Mouse (Mus musculus) brown adipose tissue, adult 24 weeks (tissue): ENCODE results near the gene Dop1a. TPM values are rescaled to one million over a fixed set of nuclear protein-coding genes. Genes with fewer than 3 reads are reported as not detected.

Source experiments
- H3K27ac ChIP-seq: fragments of 200-500 bp; replicated peaks from 2 replicates; pipeline ENCODE4 v1.5.1; 2012; ENCODE audit warnings: low read depth, mild to moderate bottlenecking, low read length
- H3K4me1 ChIP-seq: fragments of 200-500 bp; 2 replicates; pipeline ENCODE4 v1.6.1; 2012; ENCODE audit warnings: low read length, mixed read lengths; ENCODE audit not compliant: control insufficient read depth, insufficient read depth, insufficient read length
- H3K4me3 ChIP-seq: fragments of 200-500 bp; 2 replicates; pipeline ENCODE4 v1.5.1; 2012; ENCODE audit warnings: low read depth, mild to moderate bottlenecking, low read length, moderate library complexity; ENCODE audit not compliant: insufficient read depth
- polyA plus RNA-seq: library from polyadenylated mRNA; stranded (reverse); fragments of >200 nt; gene quantifications from 2 replicates; pipeline ENCODE4 v1.2.4, GENCODE M21; 2012; ENCODE audit not compliant: missing spikeins, insufficient read depth, insufficient read length

The Dop1a gene
- polyA plus RNA-seq, 1 experiment: 7.5 TPM

DNA sequence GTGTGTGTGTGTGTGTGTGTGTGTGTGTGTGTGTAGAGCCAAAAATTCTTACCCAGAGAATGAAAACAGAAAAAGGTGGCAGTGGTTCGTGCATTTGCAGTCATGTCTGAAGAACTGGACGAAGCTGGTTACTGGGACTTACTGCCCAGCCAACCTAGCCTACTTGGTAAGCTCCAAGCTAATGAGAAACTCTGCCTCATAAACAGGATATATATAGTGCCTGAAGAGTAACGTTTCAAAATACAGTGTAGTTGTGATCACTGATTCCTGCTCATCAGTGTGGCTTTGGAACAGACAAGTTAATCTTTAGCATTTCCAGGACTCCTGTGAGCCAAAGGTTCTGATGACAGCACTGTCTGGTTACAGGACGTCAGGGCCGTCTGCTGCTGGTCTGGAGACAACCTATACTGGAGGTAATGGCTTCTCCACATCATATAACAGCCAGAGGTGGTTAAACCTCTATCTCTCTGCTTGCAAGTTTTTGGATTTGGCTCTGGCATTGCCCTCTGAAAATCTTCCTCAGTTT lies 82.7 kb downstream of the Dop1a start:
- Histone ChIP-seq H3K4me1 (no peaks in the 10 kb centered on the region), H3K27ac (no peak overlapping the region), H3K4me3 (no peak overlapping the region)

DNA sequence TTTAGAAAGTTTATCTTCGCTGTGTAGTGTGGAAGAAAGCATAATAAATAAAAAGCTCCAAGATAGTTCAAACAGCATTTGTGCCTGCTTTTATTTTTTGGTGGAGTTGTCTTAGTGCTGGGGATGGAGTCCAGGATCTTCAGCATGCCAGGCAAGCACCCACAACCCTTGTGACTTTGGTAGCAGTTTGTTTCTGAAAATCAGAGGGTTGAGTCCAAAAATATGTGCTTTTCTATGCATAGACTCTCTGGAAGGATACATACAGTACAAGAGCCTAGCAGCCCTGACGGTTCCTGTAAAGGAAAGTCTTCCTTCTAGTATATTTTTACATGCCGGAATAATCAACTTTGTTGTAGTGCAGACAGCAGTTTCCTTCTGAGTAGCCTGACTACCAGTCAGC lies 83.8 kb downstream of the Dop1a start:
- Histone ChIP-seq H3K27ac (no peak overlapping the region), H3K4me1 (no peaks in the 10 kb centered on the region), H3K4me3 (no peak overlapping the region)

DNA sequence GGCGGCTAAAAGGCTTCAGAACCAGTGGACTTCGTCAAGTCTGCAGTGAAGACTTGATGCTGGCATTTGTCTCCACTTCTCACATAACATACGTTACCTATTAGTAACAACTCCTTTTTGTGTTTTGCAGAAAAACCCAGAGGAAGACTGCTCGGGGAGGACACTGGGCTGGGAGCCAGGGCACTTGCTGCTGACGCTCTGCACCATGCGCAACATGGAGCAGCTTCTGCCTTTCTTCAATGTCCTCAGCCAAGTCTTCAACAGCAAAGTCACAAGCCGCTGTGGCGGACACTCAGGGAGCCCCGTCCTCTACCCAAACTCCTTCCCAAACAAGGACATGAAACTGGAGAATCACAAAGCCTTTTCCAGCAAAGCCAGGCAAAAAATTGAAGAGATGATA lies 86.9 kb downstream of the Dop1a start:
- Histone ChIP-seq H3K4me3 (no peak overlapping the region), H3K4me1 (no peaks in the 10 kb centered on the region), H3K27ac (no peak overlapping the region)

DNA sequence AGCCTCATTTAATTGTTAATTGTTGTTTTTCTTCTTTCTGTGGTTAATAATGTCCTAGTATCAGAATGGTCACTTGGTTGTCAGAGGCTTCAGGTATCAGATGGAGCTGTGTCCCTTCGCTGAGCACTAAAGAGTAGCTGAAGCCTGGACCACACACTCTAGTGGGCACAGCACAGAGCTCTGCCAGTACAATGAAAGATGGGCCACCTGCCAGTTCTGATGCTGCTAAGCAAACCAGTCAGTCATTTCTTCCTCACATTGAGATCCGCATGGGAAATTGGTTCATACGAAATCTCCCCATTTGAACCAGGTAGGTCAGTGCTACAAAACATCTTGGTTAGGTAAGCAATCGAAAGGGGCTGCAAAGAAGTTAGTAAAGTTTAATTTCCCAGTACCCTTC lies 87.7 kb downstream of the Dop1a start:
- no peaks in the 10 kb centered on the region for H3K4me1 ChIP-seq
- no peak overlapping the region for H3K4me3 ChIP-seq
- no peak overlapping the region for H3K27ac ChIP-seq

DNA sequence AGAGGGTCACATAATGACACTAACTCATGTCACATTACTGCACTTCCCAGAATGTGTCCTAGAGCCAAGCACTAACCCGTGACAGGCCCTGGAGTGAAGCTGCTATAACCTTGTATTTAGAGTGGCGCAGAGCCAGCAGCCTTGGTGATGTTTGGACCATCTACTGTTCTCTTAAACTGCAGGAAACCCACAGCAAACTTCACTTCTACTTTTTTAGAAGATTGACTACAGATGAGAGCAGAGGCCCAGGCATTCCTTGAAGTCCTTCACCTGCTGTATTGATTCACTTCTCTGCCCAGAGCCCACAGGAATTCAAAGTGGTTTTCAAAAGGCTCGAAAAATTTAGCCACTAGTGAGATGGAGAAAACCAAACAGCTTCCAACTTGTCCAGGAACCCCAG lies 93.6 kb downstream of the Dop1a start:
- Histone ChIP-seq H3K27ac (no peak overlapping the region), H3K4me3 (no peak overlapping the region), H3K4me1 (no peaks in the 10 kb centered on the region)

DNA sequence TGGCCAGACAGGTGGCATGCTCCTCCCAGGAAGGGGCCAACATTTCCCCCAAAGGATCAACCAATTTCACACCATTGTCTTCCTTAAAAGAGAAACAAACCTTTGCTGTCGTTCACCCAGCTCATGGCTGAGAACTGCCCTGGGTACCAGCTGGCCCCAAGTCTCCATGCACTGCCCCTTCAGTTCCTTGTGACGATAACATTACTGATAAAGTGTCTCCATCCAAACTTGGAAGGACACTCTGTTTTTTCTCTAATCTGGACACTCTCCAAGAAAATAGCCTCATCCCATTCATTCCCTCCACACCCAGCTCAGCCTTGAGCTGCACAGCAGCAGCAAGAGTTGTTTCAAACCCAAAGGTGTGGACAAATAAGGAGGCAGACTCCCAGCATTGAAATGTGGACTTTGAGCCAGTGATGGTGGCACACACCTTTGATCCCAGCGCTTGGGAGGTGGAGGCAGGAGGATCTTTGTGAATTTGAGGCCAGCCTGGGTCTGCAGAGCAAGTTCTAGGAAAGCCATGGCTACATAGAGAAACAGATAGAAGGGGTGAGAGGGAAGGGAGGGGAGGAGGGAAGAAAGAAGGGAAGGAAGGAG lies 102.5 kb downstream of the Dop1a start:
- Histone ChIP-seq H3K4me1 (no peaks in the 10 kb centered on the region), H3K4me3 (no peak overlapping the region), H3K27ac (no peak overlapping the region)

DNA sequence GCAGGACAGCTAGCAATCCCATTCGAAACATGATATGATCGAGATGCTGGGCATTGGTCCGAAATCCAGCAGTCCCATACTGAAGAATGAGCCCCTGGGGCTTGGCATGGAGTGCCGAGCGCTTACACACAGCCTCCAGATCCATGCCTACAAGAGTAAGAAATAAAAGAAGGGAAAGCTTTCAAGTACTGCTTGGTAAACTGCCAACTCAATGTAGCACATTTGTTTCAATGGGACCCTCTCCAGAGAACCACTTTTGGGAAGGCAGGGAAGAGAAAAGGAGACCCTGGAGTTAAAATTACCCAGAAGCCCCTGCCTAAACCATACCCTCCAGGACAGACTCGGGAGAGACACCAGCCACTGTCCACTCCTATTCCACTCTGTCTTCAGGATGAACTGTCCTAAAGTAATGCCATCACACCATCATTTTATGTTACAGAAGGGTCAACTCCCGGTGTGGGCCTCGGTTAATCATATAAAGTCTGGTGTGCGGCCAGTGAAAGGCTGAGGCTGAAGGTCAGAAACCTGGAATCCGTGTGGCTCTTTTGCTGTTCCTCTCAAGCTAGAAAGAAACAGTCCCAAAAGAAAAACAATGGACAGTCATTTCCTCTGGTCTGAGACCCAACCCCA lies 103.4 kb downstream of the Dop1a start:
- Histone ChIP-seq H3K4me1 (no peaks in the 10 kb centered on the region), H3K4me3 (peak overlapping the region; percentile 42), H3K27ac (no peak overlapping the region)

DNA sequence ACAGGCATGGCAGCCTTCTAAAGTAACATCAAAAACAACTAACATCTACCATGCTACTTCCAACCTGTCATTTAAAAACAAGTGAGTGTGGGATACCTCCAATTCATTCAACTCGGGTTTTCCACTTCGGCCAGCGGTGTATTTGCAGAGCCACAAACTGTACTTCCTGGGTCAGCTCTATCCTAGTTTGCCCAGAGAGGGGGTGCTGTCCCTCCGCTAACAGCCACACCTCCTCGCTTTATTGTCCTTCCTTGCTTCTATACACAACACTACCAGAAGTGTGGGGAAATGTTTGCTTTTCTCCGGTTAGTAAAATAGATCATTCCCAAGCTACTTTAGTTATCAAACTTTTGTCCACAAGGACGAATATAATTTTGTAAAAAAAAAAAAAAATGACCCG lies 104.0 kb downstream of the Dop1a start:
- Histone ChIP-seq H3K27ac (no peak overlapping the region), H3K4me1 (no peaks in the 10 kb centered on the region), H3K4me3 (peak overlapping the region; percentile 42)

DNA sequence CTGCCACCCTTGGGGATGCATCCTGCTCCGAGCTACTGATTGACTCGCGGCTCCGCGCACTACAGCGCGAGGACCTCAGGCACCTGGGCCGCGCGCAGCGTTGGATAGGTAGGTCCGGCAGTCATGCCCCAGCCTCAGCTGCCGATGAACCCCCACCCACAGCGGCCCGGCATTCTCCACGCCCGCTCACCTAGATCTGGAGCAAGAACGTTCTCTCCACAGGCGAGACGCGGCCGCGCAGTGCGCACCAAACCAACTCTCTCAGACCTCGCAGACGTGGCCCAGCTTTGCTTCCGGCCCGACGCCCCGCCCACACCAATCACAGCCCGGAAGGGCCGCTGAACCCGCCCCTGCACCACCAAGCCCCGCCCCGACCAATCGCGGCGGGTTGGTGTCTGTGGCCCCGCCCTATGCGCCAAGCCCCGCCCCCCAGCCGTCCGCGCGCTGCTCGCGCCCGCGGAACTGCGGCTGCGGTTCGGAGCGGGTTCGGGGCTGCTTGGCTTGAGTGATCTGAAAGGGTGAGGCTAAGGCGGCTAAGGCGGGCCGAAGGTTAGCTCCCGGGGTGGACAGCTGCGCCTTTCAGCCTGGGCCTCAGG lies 104.7 kb downstream of the Dop1a start, which contains the start of the genes Pgm3 and Rwdd2a:
Pgm3 (minus strand) TSS at position 303 of the 596 bp plus-strand sequence.
Rwdd2a (plus strand) TSS at position 452 of the 596 bp plus-strand sequence.
- no peak within 1 kb of the TSS for H3K27ac ChIP-seq

DNA sequence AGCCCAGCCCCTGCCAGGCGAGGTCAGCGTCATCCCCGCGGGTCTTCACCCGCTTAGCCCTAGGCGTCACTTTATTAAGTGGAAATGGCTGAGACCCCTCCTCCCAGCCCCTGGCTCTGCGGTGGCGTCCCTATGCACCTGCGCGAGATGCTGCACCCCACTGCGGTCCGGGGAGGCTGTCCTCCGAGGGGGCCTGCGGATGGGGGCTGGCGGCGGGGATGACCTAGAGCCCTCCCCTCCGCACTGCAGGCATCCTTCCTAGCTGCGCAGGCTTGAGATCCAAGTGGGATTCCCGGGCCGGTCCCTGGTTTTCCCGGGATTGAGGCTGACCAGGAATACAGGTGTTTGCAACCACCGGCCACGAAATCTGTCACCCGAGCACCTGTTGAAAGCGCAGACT lies 105.2 kb downstream of the Dop1a start:
- peak overlapping the region; percentile 89 for H3K4me3 ChIP-seq
- no peak overlapping the region for H3K27ac ChIP-seq
- H3K4me1 ChIP-seq: no peaks in the 10 kb centered on the region

More for the DNA sequence above, 104.7 kb downstream of the Dop1a start, which contains the start of the genes Pgm3 and Rwdd2a:
- H3K4me1 ChIP-seq: no peaks in the 10 kb centered on the region
- peak within 1 kb of the TSS; percentile 89 for H3K4me3 ChIP-seq

DNA sequence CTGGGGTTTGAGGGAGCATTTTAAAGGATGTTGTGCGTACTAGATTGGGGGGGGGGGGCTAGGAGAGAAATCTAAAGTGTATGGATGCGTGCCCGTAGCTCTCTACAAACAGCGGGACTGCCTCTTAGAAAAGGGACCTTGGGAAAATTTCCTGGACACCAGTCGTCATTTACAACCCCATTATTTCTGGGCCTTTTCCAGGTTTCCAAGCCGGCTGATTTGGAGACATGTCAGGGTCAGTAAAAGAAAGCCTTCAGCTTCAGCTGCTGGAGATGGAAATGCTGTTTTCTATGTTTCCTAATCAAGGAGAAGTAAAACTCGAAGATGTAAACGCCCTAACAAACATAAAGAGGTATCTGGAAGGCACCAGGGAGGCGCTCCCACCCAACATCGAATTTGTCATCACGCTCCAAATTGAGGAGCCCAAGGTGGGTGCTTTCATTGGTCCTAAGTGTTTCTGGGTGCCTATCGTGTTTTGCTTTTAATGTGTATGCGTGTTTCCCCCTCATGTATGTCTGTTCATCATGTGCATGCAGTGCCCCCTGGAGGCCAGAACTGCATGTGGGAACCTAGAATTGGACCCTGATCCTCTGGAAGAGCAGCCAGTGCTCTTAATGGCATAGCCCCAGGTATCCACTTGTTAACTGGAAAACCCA lies 105.8 kb downstream of the Dop1a start:
- Histone ChIP-seq H3K27ac (no peak overlapping the region), H3K4me1 (no peaks in the 10 kb centered on the region), H3K4me3 (peak overlapping the region; percentile 89)

DNA sequence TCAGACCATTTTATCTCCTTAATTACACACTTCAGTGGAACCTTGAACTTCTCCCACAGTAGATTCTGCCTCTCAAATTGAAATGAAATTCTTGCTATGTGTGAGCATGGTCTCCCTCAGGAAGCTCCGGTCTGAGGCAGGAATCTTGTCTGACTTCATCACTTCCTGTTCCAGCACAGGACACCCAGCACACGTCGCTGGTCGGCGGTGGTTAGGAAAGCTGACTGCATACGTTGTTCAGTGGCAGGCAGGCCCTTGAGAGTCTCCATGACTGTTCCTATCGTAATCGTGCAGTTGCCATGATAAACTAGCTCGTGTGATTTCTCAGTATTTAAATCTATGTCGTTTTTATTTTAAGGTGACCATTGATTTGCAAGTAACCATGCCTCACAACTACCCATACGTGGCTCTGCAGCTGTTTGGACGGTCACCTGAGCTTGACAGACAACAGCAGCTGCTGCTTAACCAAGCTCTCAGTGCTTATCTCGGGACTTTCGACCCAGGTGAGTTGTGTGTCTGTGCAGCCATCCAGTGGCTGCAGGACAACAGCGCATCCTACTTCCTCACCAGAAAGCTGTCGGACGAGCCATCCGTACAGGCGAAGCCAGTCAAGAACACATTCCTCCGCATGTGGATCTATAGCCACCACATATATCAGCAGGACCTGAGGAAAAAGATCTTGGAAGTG lies 106.8 kb downstream of the Dop1a start:
- H3K4me3 ChIP-seq: no peak overlapping the region
- H3K27ac ChIP-seq: no peak overlapping the region
- H3K4me1 ChIP-seq: no peaks in the 10 kb centered on the region

DNA sequence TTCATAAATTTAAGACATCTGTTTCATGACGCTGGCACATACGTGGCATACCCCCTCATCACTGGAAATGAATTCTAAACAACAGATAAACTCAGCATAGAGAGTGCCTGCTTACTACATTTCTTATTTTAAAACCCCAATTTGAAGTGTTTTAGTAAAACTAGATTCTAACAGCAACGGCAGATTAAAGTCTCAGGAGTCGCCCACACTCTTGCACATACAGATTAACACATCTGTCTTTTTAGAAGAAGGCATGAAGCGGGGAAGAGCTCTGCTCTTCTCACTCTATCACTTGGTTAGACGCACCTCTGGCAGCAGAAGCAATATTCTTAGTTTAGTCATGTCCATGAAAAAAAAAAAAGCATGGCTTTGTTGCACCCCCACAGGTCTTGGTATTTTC lies 108.2 kb downstream of the Dop1a start:
- no peaks in the 10 kb centered on the region for H3K4me1 ChIP-seq
- H3K4me3 ChIP-seq: no peak overlapping the region
- no peak overlapping the region for H3K27ac ChIP-seq

DNA sequence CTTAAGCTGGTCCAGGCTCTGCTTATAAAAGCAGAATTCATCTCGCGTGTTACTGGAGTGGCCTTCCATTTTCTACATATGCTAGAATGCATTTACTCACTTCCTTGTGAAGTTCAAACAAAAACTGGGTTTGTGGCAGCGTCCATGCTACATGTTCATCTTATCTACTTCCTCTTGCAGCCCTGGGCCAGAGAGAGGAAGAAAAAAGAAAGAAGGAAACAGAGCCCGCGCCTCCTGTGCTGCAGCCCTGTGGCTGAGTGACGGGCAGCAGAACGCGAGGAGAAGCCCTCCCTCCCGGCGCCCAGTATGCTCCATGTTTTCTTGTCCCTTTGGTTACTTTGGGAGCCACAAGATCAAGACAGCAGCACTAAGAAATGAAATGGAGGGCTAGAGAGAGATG lies 112.7 kb downstream of the Dop1a start:
- Histone ChIP-seq H3K27ac (no peak overlapping the region), H3K4me3 (no peak overlapping the region), H3K4me1 (no peaks in the 10 kb centered on the region)

DNA sequence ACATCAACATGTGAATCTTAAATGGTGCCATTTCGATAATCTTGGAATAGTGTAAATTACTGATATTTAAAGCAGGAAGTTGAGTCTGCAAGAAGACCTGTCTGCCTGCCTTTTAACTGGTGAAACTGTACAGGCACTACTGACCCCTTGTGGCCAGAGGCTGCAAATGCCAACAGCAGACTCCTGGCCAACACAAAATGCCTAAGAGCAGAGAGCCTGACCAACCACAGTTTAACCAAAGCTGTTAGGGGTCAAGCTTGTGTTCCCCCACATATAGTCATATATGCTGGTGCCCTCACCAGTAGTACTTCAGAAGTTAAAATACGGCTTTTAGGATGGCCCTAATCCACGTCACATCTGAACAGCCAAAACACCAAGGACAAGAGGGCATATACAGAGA lies 116.8 kb downstream of the Dop1a start:
- H3K4me3 ChIP-seq: no peak overlapping the region
- no peak overlapping the region for H3K27ac ChIP-seq
- H3K4me1 ChIP-seq: no peaks in the 10 kb centered on the region
